ENCODE assay signal across 10 mouse cellular contexts in genomic region chr11:43516344-43517021, GRCm38 (mm10). TPM values are rescaled to one million over a fixed set of nuclear protein-coding genes. Genes with fewer than 3 reads are reported as not detected.
DNase-seq lines count a peak whose midpoint lies in the region; ATAC-seq and TF ChIP-seq lines count a peak whose summit lies in the region.
"Had no signal": no experiment of that assay in that cellular context is flagged by ENCODE, and none has a peak within 500 bp of the region (broad histone marks: within the 10 kb centered on the region; RNA-seq: fewer than 3 reads in every experiment).

No protein-coding gene starts in this region.

- H3K4me1 ChIP-seq in embryonic facial prominence, embryonic 11.5 days (ENCODE audit: control insufficient read depth, insufficient read depth, low read length) = no peaks in the 10 kb centered on the region
- H3K4me1 ChIP-seq: embryonic facial prominence, embryonic 15.5 days had no signal

- H3K4me3 ChIP-seq in layer of hippocampus, adult 2 months = no peak overlapping the region
- no peak overlapping the region for H3K4me3 ChIP-seq in embryonic facial prominence, embryonic 11.5 days (ENCODE audit: low read depth, low read length)
- H3K4me3 ChIP-seq: embryonic facial prominence, embryonic 15.5 days; myocyte had no signal

- peak in 1 of 2 experiments; percentile 31 for DNase-seq in layer of hippocampus, adult 2 months (ENCODE audit: low spot score in 2 of 2)
- DNase-seq in layer of hippocampus, adult 9-11 months = no peak
- peak; percentile 38 to 40 for DNase-seq in adrenal gland, adult 18-20 months (ENCODE audit: low spot score in 2 of 2)
- DNase-seq in embryonic facial prominence, embryonic 11.5 days (ENCODE audit: low spot score) = peak; percentile 57
- DNase-seq in kidney, postnatal 10 days = peak; percentile 71
- DNase-seq in thymus, postnatal 4 days = peak; percentile 78
- DNase-seq in left cerebral cortex, adult 18-20 months (ENCODE audit: low spot score in 2 of 2) = no peak

- ATAC-seq in embryonic facial prominence, embryonic 11.5 days (replicated peaks; ENCODE audit: insufficient number of reproducible peaks, low FRiP score, low TSS enrichment, low read depth) = peak; percentile 77
- peak; percentile 92 for ATAC-seq in megakaryocyte progenitor cell, adult 5-6 weeks (replicated peaks; ENCODE audit: poor library complexity)

- no peaks in the 10 kb centered on the region for H3K9me3 ChIP-seq in embryonic facial prominence, embryonic 11.5 days (replicated peaks; ENCODE audit: control insufficient read depth, low read length)
- H3K9me3 ChIP-seq: embryonic facial prominence, embryonic 15.5 days had no signal

- WGBS in embryonic facial prominence, embryonic 11.5 days = 33% methylated on average over 8 of the region's 8 CpGs

- no peak overlapping the region for H3K9ac ChIP-seq in embryonic facial prominence, embryonic 11.5 days (replicated peaks; ENCODE audit: low read length)
- H3K9ac ChIP-seq: embryonic facial prominence, embryonic 15.5 days had no signal

- no peak overlapping the region for H3K27ac ChIP-seq in layer of hippocampus, adult 2 months
- no peak overlapping the region for H3K27ac ChIP-seq in embryonic facial prominence, embryonic 11.5 days (replicated peaks; ENCODE audit: low read depth, low read length)
- H3K27ac ChIP-seq: embryonic facial prominence, embryonic 15.5 days had no signal

- TF ChIP-seq CTCF in layer of hippocampus, adult 2 months (conservative IDR thresholded peaks at IDR 0.05) = peak; percentile 75

- no peaks in the 10 kb centered on the region for H3K27me3 ChIP-seq in embryonic facial prominence, embryonic 11.5 days (ENCODE audit: control insufficient read depth, insufficient read depth, low read length)
- H3K27me3 ChIP-seq: embryonic facial prominence, embryonic 15.5 days had no signal

- no peaks in the 10 kb centered on the region; the same call in 1 of the 2 replicates for H3K36me3 ChIP-seq in embryonic facial prominence, embryonic 11.5 days (replicated peaks; ENCODE audit: control insufficient read depth, insufficient read depth, low read depth, low read length)
- H3K36me3 ChIP-seq: embryonic facial prominence, embryonic 15.5 days had no signal

- H3K4me2 ChIP-seq in embryonic facial prominence, embryonic 11.5 days (ENCODE audit: low read depth, low read length) = no peak overlapping the region
- H3K4me2 ChIP-seq: embryonic facial prominence, embryonic 15.5 days had no signal

RNA-seq across cellular contexts. Expression of gene Ccnjl, which starts 12.1 kb away (rescaled TPM):
- total RNA-seq in layer of hippocampus, adult 2 months (2021) = 10 to 100 TPM; 10.8 to 15.5 TPM
- total RNA-seq in adrenal gland, adult 18-20 months (2021) = 1 to 10 TPM; 1.3 to 2.5 TPM
- polyA plus RNA-seq in embryonic facial prominence, embryonic 11.5 days (2014; fragmentation: Nextera tagmentation; extraction: Ambion mirVana) = 28.0 and 30.0 TPM in 2 replicates
- total RNA-seq in megakaryocyte progenitor cell, adult 5-6 weeks (2015) = 0.12 and 0.37 TPM in 2 replicates
- total RNA-seq in megakaryocyte progenitor cell, adult 5-6 weeks (2017) = 0.17 and 0.20 TPM in 2 replicates
- total RNA-seq in left cerebral cortex, adult 18-20 months (2021) = 1 to 10 TPM; 2.8 to 3.0 TPM

RNA-seq across cellular contexts. Expression of gene C1qtnf2, which starts 42.4 kb away (rescaled TPM):
- 1 to 10 TPM; 1.3 to 1.4 TPM for total RNA-seq in layer of hippocampus, adult 2 months (2021)
- total RNA-seq in adrenal gland, adult 18-20 months (2021) = 1 to 10 TPM; 7.7 to 8.7 TPM
- polyA plus RNA-seq in embryonic facial prominence, embryonic 11.5 days (2014; fragmentation: Nextera tagmentation; extraction: Ambion mirVana) = 2.2 and 2.9 TPM in 2 replicates
- not detected in 2 replicates for total RNA-seq in megakaryocyte progenitor cell, adult 5-6 weeks (2015)
- not detected in 2 replicates for total RNA-seq in megakaryocyte progenitor cell, adult 5-6 weeks (2017)
- total RNA-seq in left cerebral cortex, adult 18-20 months (2021) = 1 to 10 TPM; 2.3 to 2.9 TPM
- polyA plus RNA-seq: myocyte had no signal

Comparison
In these comparisons a context has a peak if more than half of its experiments do, and no peak if none do; other contexts are left out.
1. DNase-seq: peak in adrenal gland, adult 18-20 months (2 of 2), embryonic facial prominence, embryonic 11.5 days (single experiment), kidney, postnatal 10 days (single experiment) and thymus, postnatal 4 days (single experiment); none in layer of hippocampus, adult 9-11 months (single experiment) and left cerebral cortex, adult 18-20 months (0 of 2).